Mouse (Mus musculus): ENCODE measurements at regions not wholly inside any gene's neighbourhood (a gene's known extent, or its start where the extent isn't known, plus 50 kb on each side); places are given as distances from the start of the nearest gene placed in this dataset.
"Not testable (repeated sequence)": the region's sequence is repeated elsewhere in the genome, so short reads cannot be mapped to it uniquely, and the experiment has no call there.

- Histone ChIP-seq H3K27ac (ENCODE audit: low read depth, low read length) (no peak overlapping the region), H3K27me3 (ENCODE audit: control insufficient read depth, insufficient read depth, low read length) (no peaks in the 10 kb centered on the region), H3K4me1 (replicated peaks; ENCODE audit: control insufficient read depth, insufficient read depth, low read length) (no peaks in the 10 kb centered on the region), H3K9ac (ENCODE audit: low read depth, low read length) (no peak overlapping the region), H3K4me3 (ENCODE audit: low read depth, low read length) (no peak overlapping the region), H3K4me2 (replicated peaks; ENCODE audit: low read depth, low read length) (no peak overlapping the region), H3K36me3 (ENCODE audit: control insufficient read depth, insufficient read depth, low read length) (no peaks in the 10 kb centered on the region), H3K9me3 (ENCODE audit: control insufficient read depth, low read length) (no peaks in the 10 kb centered on the region)
- peak; percentile 93 for ATAC-seq (ENCODE audit: low FRiP score)
- WGBS: 43% methylated on average over 14 of the region's 14 CpGs
- peak; percentile 48 for DNase-seq (ENCODE audit: low spot score)
These were observed 310.2 kb downstream of the Arl6ip6 start for GRCm38 (mm10) chr2:53501657-53502274.

GRCm38 (mm10) chr2:53502275-53502667 is 310.7 kb downstream of the Arl6ip6 start:
- no peak for DNase-seq (ENCODE audit: low spot score)
- no peaks in the 10 kb centered on the region for H3K36me3 ChIP-seq (ENCODE audit: control insufficient read depth, insufficient read depth, low read length)
- WGBS: 65% methylated on average over 4 of the region's 4 CpGs
- H3K4me2 ChIP-seq (replicated peaks; ENCODE audit: low read depth, low read length): no peak overlapping the region
- H3K27ac ChIP-seq (ENCODE audit: low read depth, low read length): no peak overlapping the region
- no peaks in the 10 kb centered on the region for H3K9me3 ChIP-seq (ENCODE audit: control insufficient read depth, low read length)
- no peaks in the 10 kb centered on the region for H3K4me1 ChIP-seq (replicated peaks; ENCODE audit: control insufficient read depth, insufficient read depth, low read length)
- no peaks in the 10 kb centered on the region for H3K27me3 ChIP-seq (ENCODE audit: control insufficient read depth, insufficient read depth, low read length)
- H3K4me3 ChIP-seq (ENCODE audit: low read depth, low read length): no peak overlapping the region
- no peak for ATAC-seq (ENCODE audit: low FRiP score)
- no peak overlapping the region for H3K9ac ChIP-seq (ENCODE audit: low read depth, low read length)

GRCm38 (mm10) chr2:53542097-53542496 is 350.6 kb downstream of the Arl6ip6 start:
- no peak overlapping the region for H3K4me2 ChIP-seq (replicated peaks; ENCODE audit: low read depth, low read length)
- DNase-seq (ENCODE audit: low spot score): no peak
- H3K9ac ChIP-seq (ENCODE audit: low read depth, low read length): no peak overlapping the region
- no peaks in the 10 kb centered on the region for H3K27me3 ChIP-seq (ENCODE audit: control insufficient read depth, insufficient read depth, low read length)
- 92% methylated on average over 2 of the region's 2 CpGs for WGBS
- no peak for ATAC-seq (ENCODE audit: low FRiP score)
- H3K4me1 ChIP-seq (replicated peaks; ENCODE audit: control insufficient read depth, insufficient read depth, low read length): no peaks in the 10 kb centered on the region
- H3K36me3 ChIP-seq (ENCODE audit: control insufficient read depth, insufficient read depth, low read length): no peaks in the 10 kb centered on the region
- no peaks in the 10 kb centered on the region for H3K9me3 ChIP-seq (ENCODE audit: control insufficient read depth, low read length)
- no peak overlapping the region for H3K27ac ChIP-seq (ENCODE audit: low read depth, low read length)
- no peak overlapping the region for H3K4me3 ChIP-seq (ENCODE audit: low read depth, low read length)

GRCm38 (mm10) chr2:53574007-53574406 is 382.5 kb downstream of the Arl6ip6 start:
- WGBS: 35% methylated on average over 1 of the region's 1 CpGs
- H3K4me1 ChIP-seq (replicated peaks; ENCODE audit: control insufficient read depth, insufficient read depth, low read length): no peaks in the 10 kb centered on the region
- no peak overlapping the region for H3K4me2 ChIP-seq (replicated peaks; ENCODE audit: low read depth, low read length)
- H3K27ac ChIP-seq (ENCODE audit: low read depth, low read length): no peak overlapping the region
- H3K27me3 ChIP-seq (ENCODE audit: control insufficient read depth, insufficient read depth, low read length): no peaks in the 10 kb centered on the region
- no peak overlapping the region for H3K9ac ChIP-seq (ENCODE audit: low read depth, low read length)
- ATAC-seq (ENCODE audit: low FRiP score) (no peak), DNase-seq (ENCODE audit: low spot score) (no peak)
- no peaks in the 10 kb centered on the region for H3K36me3 ChIP-seq (ENCODE audit: control insufficient read depth, insufficient read depth, low read length)
- H3K9me3 ChIP-seq (ENCODE audit: control insufficient read depth, low read length): no peaks in the 10 kb centered on the region
- H3K4me3 ChIP-seq (ENCODE audit: low read depth, low read length): no peak overlapping the region

- DNase-seq (ENCODE audit: low spot score) (no peak), ATAC-seq (ENCODE audit: low FRiP score) (no peak)
- H3K9me3 ChIP-seq (ENCODE audit: control insufficient read depth, low read length): no peaks in the 10 kb centered on the region
- no peaks in the 10 kb centered on the region for H3K36me3 ChIP-seq (ENCODE audit: control insufficient read depth, insufficient read depth, low read length)
- WGBS: 66% methylated on average over 2 of the region's 2 CpGs
- H3K9ac ChIP-seq (ENCODE audit: low read depth, low read length): no peak overlapping the region
- H3K4me1 ChIP-seq (replicated peaks; ENCODE audit: control insufficient read depth, insufficient read depth, low read length): no peaks in the 10 kb centered on the region
- H3K4me3 ChIP-seq (ENCODE audit: low read depth, low read length): no peak overlapping the region
- H3K27ac ChIP-seq (ENCODE audit: low read depth, low read length): no peak overlapping the region
- H3K4me2 ChIP-seq (replicated peaks; ENCODE audit: low read depth, low read length): no peak overlapping the region
- H3K27me3 ChIP-seq (ENCODE audit: control insufficient read depth, insufficient read depth, low read length): no peaks in the 10 kb centered on the region
These were observed 414.3 kb downstream of the Arl6ip6 start for GRCm38 (mm10) chr2:53605829-53606228.

GRCm38 (mm10) chr2:53619681-53620080 is 428.2 kb downstream of the Arl6ip6 start:
- Histone ChIP-seq H3K9ac (ENCODE audit: low read depth, low read length) (no peak overlapping the region), H3K27me3 (ENCODE audit: control insufficient read depth, insufficient read depth, low read length) (no peaks in the 10 kb centered on the region), H3K4me1 (replicated peaks; ENCODE audit: control insufficient read depth, insufficient read depth, low read length) (no peaks in the 10 kb centered on the region), H3K36me3 (ENCODE audit: control insufficient read depth, insufficient read depth, low read length) (no peaks in the 10 kb centered on the region), H3K9me3 (ENCODE audit: control insufficient read depth, low read length) (no peaks in the 10 kb centered on the region), H3K27ac (ENCODE audit: low read depth, low read length) (no peak overlapping the region), H3K4me3 (ENCODE audit: low read depth, low read length) (no peak overlapping the region), H3K4me2 (replicated peaks; ENCODE audit: low read depth, low read length) (no peak overlapping the region)
- no peak for ATAC-seq (ENCODE audit: low FRiP score)
- no peak for DNase-seq (ENCODE audit: low spot score)
- WGBS: 86% methylated on average over 3 of the region's 3 CpGs

- not testable (repeated sequence) for H3K9ac ChIP-seq (ENCODE audit: low read depth, low read length); H3K4me1 ChIP-seq (replicated peaks; ENCODE audit: control insufficient read depth, insufficient read depth, low read length); H3K27me3 ChIP-seq (ENCODE audit: control insufficient read depth, insufficient read depth, low read length); H3K4me3 ChIP-seq (ENCODE audit: low read depth, low read length); H3K9me3 ChIP-seq (ENCODE audit: control insufficient read depth, low read length); H3K27ac ChIP-seq (ENCODE audit: low read depth, low read length); DNase-seq (ENCODE audit: low spot score); H3K36me3 ChIP-seq (ENCODE audit: control insufficient read depth, insufficient read depth, low read length); H3K4me2 ChIP-seq (replicated peaks; ENCODE audit: low read depth, low read length); ATAC-seq (ENCODE audit: low FRiP score)
- 68% methylated on average over 19 of the region's 19 CpGs for WGBS
These were observed 441.4 kb downstream of the Arl6ip6 start for GRCm38 (mm10) chr2:53632816-53633474.

- H3K4me3 ChIP-seq (ENCODE audit: low read depth, low read length): no peak overlapping the region
- H3K4me1 ChIP-seq (replicated peaks; ENCODE audit: control insufficient read depth, insufficient read depth, low read length): no peaks in the 10 kb centered on the region
- 76% methylated on average over 6 of the region's 6 CpGs for WGBS
- no peak for DNase-seq (ENCODE audit: low spot score)
- no peaks in the 10 kb centered on the region for H3K36me3 ChIP-seq (ENCODE audit: control insufficient read depth, insufficient read depth, low read length)
- ATAC-seq (ENCODE audit: low FRiP score): no peak
- no peaks in the 10 kb centered on the region for H3K9me3 ChIP-seq (ENCODE audit: control insufficient read depth, low read length)
- H3K27me3 ChIP-seq (ENCODE audit: control insufficient read depth, insufficient read depth, low read length): no peaks in the 10 kb centered on the region
- no peak overlapping the region for H3K27ac ChIP-seq (ENCODE audit: low read depth, low read length)
- H3K9ac ChIP-seq (ENCODE audit: low read depth, low read length): no peak overlapping the region
- H3K4me2 ChIP-seq (replicated peaks; ENCODE audit: low read depth, low read length): no peak overlapping the region
These were observed 416.6 kb downstream of the Rprm start for GRCm38 (mm10) chr2:53668599-53669372.
